Mouse (Mus musculus) right cerebral cortex, postnatal 14 days (tissue): ENCODE results near the gene Pdzd2.

ENCODE experiments used
- DNase-seq: peaks from one replicate; pipeline ENCODE4 v3.0.0; 2022

Pdzd2 gene

GRCm38 (mm10) chr15:12424187-12424586, 315.5 kb downstream of the Pdzd2 start:
- no peak for DNase-seq

DNA sequence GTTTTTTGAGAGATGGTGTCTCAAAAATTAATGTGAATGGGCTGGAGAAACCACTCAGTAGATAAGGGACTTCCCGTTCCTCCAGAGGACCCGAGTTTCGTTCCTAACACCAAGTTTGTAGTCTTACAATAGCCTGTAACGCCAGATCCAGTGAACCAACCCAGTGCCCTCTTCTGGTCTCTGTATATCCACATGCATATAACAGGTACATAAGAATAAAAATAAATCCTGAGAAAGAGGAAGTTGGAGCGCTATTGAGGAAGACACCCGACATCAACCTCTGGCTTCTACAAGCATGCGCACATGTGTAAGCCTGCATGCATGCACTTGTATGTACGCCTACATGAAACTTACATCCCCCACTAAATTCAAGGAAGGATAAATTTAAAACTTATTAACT, 318.8 kb downstream of the Pdzd2 start:
- DNase-seq, result no peak

DNA sequence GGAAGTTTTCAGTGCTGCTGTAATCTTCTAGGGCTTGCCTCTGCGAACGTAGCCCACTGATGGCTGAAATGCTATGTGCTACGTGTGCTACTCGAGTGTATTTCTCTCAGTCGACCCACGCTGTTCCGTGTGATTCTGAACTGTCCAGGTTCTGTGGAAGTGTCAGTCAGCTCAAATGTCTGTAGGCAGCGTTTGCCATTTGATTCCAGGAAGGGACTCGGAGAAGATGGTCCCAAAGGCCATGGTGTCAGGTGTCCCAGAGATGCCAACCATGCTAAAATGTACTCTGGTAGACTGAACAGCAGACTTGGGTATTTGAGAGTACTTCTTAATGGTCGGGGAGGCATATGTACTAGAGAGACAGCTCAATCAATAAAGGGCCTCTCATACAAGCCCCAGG, 319.3 kb downstream of the Pdzd2 start:
- no peak for DNase-seq

DNA sequence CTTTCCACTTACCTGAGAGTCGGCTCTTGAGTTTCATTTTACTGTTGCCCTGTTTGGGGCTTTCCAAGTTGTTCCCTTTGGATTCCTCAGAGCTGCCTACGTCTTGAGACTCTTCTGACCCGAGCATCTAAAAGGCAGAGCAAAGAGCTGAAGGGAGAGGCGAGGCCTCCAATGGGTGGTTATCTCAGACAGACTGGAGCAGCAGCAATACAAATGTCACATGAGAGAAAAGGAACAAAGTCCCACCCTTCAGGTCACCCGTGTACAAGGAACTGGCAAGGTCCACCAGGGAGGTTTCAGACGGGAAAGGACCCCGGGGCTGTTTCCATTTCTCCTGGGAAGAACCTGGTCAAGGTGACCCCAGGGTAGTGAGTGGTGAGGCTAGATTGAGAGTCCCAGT, 320.3 kb downstream of the Pdzd2 start:
- no peak for DNase-seq

GRCm38 (mm10) chr15:12415536-12416200, 324.1 kb downstream of the Pdzd2 start:
- DNase-seq, result no peak

DNA sequence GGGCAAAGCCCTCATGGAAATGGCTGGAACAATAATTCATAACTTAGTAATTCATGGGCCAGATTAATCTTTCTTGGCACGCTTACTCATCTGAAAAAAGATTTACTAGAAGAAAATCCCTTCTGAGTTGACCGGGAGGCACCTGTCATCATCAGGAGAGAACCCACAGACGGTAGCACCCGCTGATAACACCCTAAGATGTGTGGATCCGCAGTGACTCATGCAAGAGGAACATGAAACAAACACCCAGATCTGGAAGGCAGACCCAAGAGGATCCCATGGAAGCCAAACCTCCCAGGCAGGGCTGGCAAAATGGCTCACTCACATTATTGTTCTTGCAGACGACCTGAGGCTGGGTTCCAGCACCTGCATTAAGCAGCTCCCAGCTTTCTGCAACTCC, 325.0 kb downstream of the Pdzd2 start:
- DNase-seq, result no peak

DNA sequence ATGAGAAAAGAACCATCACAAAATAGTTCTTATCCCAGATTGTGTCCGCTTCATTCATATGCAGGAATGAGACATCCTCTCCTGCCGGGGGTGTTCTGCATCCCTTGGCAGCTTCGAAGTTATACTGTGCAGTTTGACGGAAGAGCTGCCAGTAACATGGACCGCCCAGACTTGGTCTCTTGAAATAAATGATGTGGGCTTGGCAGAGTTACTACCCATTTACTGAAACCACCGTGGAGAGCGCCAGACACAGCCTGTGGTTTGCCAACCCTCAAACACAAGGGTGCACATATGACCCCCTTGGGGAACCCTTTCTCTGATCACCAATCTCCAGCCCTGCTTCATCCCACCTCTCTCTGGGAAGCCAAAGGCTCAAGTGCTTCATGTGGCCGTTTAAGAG, 331.5 kb downstream of the Pdzd2 start:
- DNase-seq, result no peak

DNA sequence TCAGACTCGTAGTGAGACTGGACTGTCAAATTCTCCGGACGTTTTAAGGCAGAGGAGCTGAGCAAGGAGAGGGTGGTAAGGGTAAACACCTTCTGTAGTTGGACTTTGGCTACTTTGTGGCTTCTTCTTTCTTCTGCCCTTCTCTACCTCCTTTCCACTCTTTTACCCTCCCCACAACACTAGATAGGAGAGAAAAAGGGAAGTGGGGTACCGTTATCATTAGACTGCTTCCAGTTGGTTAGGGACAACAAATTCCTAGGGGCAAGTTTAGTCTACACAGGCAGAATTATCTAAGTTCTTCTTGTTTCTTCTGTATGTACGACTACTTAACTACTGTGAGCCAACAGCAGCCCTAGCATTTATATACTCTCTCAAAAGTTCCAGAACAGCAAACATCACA, 334.1 kb downstream of the Pdzd2 start:
- DNase-seq, result no peak

GRCm38 (mm10) chr15:12397032-12397431, 342.7 kb downstream of the Pdzd2 start:
- DNase-seq, result no peak

DNA sequence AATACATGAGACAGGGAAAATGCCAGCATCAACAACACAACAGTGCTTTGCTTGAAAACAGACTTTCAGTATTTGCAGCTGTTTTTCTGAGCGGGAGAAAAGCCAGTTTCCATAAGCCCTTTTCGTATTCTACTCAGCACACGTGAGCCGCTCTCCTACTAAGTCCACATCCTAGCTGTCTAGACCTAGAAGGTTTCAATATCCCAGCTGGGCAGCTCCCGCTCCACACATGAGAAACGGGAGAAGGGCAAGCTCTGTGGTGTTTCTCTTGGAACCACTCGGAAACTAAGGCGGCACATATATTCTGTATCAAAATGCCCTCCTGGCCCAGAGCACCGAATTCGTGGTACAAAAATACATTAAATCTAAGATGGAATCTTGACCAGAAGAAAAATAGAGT, 345.0 kb downstream of the Pdzd2 start:
- DNase-seq, result no peak

DNA sequence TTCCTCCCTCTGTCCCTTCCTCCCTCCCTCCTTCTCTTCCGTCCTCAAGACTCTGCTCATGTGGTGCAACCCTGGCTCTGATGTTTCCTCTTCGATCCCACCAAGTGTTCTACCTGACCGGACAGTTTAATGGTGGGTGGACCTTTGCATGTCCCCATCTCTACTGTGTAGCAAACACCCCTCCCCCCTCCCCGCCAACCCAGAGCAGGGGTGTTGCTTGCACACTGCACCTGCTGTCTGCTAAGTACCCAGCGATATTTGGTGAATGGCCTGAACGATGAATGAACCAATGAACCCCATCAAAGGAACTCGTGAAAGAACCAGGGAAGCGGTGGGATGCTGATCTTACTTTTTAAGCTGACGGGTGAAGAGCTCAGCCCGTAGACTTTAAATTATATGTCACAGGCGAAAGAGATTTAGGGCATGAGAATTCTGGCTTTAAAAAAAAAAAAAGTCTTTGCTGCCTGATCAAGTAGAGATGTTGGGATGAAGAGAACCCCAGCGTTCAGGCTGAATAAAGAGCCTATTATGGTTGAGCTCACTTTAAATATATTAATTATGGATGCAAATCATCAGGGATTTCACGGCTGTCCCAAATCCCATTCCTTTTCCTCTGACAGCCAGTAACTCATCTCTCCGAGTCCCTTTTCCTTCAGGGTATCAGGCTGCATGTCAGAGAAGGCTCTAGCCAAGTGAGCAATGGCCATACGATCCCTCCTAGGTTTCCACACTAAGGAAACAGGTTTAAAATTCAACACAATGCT, 350.8 kb downstream of the Pdzd2 start:
- no peak for DNase-seq

- DNase-seq, result no peak
Measured at GRCm38 (mm10) chr15:12384679-12385078, 355.0 kb downstream of the Pdzd2 start.

DNA sequence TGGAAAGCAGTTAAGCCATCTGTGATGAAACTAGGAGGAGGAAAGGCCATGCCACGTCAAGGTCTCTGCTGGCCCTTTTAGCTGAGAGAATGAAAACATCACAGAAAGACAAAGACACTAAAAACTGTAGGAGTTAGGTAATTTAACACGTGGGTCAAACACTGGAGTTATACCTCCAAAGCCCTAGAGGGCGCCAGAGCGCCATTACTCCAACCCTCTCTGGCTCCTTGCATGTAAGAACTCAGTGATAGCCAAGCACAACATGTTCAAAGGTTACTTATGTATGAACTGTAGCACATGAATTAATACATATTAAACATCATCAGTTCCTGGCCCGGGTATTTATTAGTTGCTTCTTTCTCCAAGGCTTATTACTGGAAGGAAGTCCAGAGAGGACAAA, 359.2 kb downstream of the Pdzd2 start:
- DNase-seq, result no peak

DNA sequence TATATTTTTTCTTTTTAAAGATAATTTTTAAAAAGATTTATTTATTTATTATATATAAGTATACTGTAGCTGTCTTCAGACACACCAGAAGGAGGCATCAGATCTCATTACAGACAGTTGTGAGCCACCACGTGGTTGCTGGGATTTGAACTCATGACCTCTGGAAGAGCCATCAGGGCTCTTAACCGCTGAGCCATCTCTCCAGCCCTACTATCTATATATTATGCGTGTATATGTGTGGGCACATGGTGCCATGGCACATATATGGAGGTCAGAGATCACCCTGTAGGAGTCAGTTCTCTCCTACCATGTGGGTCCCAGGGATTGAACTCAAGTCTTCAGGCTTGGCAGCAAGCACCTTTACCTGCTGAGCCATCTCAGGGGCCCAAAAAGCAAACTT, 359.7 kb downstream of the Pdzd2 start:
- DNase-seq, result no peak

DNA sequence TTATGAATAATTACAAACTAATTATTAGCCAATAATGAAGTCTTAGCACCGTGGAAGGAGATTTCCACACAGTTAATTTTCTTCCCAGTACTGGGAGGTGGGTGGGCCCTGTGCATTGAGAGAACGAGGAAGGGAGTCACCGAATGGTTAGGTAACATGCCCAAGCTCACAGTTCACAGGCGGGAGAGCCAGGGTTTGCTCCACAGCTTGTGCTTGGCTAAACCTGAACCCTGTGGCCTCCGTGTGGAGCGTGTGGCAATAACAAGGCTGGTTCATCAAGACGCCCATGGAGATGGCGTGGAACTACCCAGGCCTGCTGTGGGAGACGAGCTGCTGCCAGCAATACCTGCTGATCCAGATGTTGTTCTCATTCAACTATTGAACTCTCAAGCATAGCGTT, 361.9 kb downstream of the Pdzd2 start:
- DNase-seq, result no peak

DNA sequence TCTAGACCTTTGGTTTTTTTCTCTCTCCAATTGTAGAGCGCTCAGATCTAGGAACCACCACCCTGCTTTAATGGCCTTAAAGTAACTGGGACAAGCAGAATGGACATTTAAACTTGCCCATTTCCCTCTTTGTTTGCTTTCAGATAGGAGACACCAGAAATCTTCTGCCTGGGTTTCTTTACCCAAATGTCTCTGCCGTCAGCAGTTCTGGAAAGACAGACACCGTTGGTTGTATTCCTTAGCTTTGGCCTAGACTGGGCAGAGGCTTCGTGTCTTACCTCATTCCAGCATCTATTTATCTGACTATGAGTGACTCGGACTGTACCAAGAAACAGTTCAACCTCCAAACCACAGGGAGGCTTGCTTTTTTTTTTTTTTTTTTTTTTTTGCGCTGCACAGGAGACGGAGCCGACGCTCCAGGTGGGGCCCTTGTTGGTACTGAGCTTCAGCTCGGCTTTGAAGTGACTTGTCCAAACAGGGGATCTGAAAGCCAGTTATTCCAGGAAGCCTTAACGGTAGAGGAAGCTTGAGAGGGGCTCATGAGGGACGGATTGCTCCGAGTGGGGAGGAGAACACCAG, 363.1 kb downstream of the Pdzd2 start:
- no peak for DNase-seq

DNA sequence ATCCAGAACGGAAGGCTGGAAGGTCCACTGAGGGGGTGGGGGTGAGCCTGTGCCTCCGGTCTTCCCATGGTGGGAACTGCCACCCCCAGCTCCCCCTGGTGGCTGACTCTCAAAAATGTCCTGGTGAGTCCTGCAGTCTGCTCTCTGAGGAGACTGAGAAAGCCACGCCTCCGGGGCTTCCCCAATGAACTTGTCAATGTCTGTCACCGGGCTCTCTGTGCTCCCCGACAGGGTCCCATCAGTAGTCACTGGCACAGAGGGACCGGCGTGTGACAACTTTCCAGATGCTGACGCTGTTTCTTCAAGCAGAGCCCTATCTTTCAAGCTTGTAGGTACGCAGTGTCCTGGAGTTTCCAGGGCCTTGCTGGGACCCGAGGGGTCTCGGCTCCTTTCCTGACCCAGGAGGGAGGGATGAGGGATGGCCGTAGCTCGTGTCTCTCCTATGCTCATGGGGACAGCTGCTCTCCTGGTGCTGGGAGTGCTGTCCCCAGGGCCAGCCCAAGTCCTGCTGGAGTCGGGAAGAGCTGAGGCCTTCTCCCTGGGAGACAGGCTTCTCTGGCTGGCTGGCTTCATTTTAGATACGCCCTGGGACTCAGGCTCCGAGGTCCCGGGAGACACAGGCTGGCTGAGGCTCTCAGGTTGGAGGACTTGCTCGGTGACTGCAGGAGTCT, 363.9 kb downstream of the Pdzd2 start:
- peak; percentile 75 for DNase-seq

- no peak for DNase-seq
Measured at GRCm38 (mm10) chr15:12374916-12375315, 364.8 kb downstream of the Pdzd2 start.

DNA sequence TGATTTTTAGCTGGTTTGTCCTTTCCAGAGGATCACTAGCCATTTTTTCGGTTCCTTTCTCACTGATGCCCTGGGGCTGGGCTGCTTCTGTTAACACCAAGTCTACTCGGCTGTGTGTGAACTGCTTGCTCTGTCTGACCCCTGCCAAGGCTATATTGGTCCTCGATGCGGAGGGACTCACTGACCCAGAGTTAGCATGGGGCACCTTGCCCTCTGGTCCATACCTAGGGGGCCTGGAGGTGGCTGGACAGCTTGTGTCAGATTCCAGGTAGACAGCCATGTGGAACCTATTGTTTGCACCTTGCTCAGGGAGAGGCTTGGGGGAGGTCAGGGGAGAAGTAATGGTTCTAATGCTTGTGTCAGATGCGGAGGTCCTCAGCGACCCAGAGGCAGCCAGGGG, 365.8 kb downstream of the Pdzd2 start:
- DNase-seq, result no peak

GRCm38 (mm10) chr15:12373496-12373895, 366.2 kb downstream of the Pdzd2 start:
- no peak for DNase-seq

- peak; percentile 73 for DNase-seq
Measured at GRCm38 (mm10) chr15:12371183-12371582, 368.5 kb downstream of the Pdzd2 start.

- no peak for DNase-seq
Measured at GRCm38 (mm10) chr15:12370096-12370495, 369.6 kb downstream of the Pdzd2 start.

DNA sequence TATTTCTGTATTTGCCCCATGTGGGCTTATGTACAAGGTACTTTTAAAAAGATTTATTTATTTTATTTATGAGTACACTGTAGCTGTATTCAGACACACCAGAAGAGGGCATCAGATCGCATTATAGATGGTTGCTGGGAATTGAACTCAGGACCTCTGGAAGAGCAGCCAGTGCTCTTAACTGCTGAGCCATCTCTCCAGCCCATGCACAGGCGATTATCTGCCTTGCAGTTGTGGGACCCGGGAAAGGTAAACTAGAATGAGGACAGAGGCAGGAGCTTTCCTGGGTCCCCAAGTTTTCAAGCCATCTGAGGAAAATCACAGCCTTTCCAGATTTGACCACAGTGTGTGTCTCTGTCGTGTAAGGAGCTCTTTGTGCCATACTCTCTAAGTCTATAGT, 370.9 kb downstream of the Pdzd2 start:
- DNase-seq, result no peak

GRCm38 (mm10) chr15:12368357-12368756, 371.4 kb downstream of the Pdzd2 start:
- DNase-seq, result no peak
